Mouse (Mus musculus) adipocyte (in vitro differentiated cells): Measurements from ENCODE around the gene Cacnb4.

ENCODE experiments used
- DNase-seq: peaks from one replicate; pipeline ENCODE4 v3.0.0-alpha.2; 2016; ENCODE audit warnings: low spot score

The Cacnb4 gene

DNA sequence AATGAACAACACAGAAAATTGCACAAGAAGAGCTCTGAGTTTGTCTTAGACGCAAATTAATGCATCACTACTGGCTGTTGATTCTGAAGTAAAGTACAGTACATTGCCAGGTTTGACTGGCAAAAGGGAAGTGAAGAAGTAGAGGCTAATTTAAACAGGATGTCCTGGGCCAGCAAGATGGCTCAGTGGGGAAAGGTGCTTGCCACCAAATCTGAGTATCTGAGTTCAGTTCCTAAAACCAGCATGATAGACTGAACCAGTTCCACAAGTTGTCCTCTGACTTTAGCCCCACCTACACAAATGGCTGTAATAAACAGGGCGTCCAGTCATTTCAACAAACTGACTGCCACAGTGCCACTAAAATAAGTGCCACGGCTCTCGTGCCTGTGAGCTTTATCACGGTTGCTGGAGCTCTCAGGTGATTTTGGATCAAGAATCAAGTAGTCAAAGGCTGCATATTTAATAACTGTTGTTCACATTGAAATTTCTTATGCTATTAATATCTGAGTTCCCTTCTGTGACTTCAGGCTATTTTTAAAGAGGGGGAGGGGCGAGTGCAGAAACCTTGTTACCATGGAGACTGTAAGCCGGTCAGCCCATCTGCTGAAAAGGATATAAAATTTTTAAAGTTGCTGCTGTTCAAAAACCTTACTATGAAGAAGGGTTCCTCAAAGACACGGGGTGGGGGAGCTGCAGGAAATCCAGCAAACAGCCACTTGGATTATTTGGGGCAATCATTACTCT, 29.2 kb downstream of the Cacnb4 start:
- no peak for DNase-seq

DNA sequence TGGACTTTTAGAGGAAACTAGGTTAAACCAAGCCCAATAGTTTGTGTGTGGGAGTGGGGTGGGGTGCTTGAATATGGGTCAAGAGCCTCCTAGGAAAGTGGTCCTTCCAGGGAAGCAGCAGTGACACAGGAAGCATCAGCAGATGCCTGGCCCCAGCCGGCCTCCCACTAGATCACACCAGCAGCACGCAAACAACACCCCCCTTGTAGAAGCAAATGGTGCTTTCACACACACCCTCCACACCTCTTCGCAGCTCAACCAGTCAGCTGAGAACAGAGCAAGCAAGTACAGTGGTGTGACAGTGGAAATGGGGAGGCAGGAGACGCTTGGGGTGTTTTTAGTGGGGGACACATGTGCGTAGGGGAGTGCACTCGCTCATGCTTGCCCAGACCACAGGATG, 33.0 kb downstream of the Cacnb4 start:
- no peak for DNase-seq

DNA sequence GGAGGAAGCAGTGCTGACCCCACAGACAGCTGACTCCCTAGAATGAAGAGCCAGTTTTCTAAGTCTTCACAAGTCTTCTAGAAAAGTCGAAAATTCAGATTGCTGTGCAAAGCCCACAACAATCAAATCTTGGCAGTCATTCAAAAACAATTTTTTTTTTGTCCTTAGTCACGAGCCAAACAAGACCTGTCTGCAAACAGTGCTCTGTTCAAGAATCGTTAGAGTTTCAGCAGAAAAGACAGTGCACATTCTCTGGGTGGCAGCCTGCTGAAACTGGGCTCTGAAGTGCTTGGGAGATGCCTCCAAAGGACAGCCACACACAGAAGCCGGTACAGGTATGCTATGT, 37.1 kb downstream of the Cacnb4 start:
- no peak for DNase-seq

GRCm38 (mm10) chr2:52638857-52639529, 37.6 kb downstream of the Cacnb4 start:
- DNase-seq = no peak

GRCm38 (mm10) chr2:52638226-52638625, 38.4 kb downstream of the Cacnb4 start:
- peak; percentile 19 for DNase-seq

GRCm38 (mm10) chr2:52636051-52636450, 40.6 kb downstream of the Cacnb4 start:
- no peak for DNase-seq

DNA sequence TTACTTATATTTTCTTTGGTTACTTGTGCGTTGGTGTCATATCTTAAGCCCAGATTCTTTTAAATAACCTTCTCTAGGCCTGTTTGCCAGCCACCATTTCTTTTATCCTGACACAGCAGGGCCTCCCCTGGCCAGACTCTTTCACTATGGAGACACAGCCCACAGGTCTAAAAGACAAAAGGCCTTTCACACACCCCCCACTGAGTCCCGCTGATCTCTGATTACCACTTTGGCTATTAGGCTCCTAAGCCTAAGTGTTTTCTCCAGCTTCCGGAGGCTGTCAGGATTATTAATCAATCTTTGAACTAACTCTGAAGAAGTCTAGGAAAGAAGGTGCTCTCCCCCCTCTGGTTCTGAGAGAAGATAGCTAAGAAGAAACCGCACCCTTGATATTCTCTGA, 41.3 kb downstream of the Cacnb4 start:
- DNase-seq = no peak

GRCm38 (mm10) chr2:52632880-52633279, 43.8 kb downstream of the Cacnb4 start:
- peak; percentile 75 for DNase-seq

DNA sequence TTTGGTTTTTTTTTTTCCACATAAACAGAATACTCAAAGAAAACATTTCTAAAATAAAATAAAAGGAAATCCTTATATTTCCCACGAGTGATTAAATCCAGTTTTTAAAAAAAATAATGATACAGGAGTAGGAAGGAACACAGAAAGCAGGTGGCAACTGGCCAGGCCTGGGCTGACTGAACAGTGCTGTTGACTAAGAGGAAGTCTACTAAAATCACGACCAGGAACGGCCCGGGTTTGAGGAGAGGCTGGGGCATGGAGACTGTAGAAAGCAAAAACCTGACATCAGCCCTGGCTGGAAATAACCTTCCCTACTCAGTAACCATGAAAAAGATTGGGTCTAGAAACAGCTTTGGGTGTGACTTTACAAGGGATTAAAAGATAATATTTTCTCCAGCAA, 48.4 kb downstream of the Cacnb4 start:
- no peak for DNase-seq

GRCm38 (mm10) chr2:52626266-52626665, 50.4 kb downstream of the Cacnb4 start:
- DNase-seq = no peak

DNA sequence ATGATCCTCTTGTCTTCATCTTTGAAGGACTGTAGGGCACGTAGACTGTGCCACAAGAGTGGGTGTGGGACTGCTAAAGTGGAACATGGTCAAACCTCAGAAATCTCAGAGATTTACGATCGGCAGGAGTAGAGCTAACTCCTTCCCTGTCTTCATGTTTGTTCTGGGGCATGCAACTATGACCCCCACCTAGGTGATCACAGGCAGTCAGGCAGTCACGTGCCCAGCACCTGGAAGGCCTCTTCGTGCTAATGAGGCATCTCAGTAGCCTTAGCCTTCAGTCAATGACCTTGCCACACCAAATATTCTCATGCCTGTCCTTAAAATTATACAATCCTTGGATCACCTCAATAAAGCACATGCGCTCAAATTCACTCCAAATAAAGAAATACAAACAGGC, 50.9 kb downstream of the Cacnb4 start:
- no peak for DNase-seq

GRCm38 (mm10) chr2:52623921-52624404, 52.7 kb downstream of the Cacnb4 start:
- no peak for DNase-seq

- peak; percentile 41 for DNase-seq
These were observed 53.2 kb downstream of the Cacnb4 start for GRCm38 (mm10) chr2:52623461-52623860.

DNA sequence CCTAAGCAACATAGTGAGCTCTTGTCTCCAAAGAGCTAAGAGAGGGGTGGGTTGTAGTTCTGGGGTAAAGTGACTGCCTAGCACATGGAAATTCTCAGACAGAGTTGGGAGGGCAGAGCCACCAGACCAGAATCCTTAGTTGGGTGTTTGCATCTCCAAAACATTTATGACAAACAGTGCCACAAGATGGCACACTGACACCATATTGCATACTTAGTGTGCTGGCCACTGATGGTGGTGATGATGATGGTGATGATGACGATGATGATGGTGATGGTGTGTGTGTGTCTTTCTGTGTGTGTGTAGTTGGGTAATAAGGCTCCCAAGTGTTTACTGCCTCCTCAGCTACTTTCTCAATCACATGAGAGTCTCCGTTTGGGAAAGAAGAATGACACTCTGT, 54.0 kb downstream of the Cacnb4 start:
- DNase-seq = peak; percentile 34

DNA sequence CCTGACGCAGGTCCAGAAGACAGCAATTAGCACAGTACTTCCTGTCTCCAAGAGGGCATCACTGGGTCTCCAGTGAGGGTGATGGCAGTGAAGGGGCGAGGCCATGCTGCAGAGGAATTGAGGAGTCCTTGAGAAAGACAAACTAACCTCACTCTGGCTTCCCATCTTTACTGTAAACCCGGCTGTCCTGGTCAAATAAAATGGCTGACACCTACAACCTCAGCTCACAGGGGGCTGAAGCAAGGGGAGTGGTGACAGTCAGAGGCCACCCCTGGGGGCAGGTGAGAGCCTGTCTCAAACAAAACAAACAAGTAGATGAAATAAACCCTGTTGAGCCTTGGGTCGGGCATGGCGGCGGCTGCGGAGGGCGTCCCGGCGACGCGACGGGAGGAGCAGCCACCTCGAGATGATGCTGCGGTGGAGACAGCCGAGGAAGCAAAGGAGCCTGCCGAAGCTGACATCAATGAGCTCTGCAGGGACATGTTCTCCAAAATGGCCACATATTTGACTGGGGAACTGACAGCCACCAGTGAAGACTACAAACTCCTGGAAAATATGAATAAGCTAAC, 57.1 kb downstream of the Cacnb4 start:
- no peak for DNase-seq

DNA sequence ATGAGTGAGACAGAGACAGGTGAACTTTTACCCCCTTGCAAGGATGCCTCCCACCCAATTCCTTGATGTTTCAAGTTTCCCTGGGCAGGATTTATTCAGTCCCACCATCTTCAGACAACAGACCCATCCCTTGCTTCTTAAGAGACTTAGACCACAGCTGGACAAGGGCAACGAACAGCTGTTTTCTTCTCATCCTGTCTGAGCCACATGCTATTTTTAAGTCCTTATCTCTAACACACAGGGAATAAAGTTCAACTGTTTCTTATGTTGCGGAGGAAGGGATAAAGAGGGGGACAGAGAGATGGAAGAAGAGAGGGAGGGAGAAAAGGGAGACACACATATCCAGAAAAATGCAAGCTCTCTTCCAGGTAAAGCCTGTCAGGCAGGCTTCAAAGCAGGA, 57.8 kb downstream of the Cacnb4 start:
- no peak for DNase-seq

DNA sequence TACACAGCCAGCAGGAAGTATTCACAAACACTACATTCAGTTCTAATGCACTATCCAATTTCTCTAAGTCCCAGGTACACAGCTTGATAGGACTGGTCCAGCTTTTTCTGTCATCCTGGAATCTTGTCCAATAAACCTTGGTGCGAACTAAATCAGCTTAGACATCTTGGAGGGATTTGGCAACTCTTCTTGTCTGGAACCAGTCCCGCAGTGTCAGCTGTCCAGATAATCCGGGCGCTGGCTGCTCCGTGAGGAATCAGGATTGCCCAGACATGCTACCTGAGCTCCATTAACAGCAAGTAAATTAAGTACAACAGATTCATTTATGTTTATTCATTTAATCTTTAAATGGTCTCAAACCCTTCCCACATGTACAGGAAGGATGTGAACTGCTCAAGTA, 61.2 kb downstream of the Cacnb4 start:
- no peak for DNase-seq

GRCm38 (mm10) chr2:52613888-52614287, 62.7 kb downstream of the Cacnb4 start:
- no peak for DNase-seq

DNA sequence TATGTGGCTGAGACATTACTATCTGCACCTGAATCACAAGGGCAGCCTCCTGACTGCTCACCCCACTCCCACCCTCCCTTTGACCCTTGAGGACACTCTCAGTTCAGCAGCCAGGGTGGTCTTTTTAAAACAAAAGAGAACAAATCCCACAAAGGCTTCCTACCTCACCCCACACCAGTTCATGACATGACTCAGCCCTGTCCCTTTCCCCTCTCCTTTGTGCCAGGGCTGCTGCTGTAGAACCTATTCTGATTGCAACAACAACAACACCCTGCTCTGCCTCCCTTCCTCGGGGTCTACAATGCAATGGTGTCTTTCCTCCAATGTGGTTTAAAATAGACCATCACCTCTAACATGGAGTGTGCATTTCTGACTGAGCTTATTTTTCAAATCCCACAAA, 67.1 kb downstream of the Cacnb4 start:
- no peak for DNase-seq

DNA sequence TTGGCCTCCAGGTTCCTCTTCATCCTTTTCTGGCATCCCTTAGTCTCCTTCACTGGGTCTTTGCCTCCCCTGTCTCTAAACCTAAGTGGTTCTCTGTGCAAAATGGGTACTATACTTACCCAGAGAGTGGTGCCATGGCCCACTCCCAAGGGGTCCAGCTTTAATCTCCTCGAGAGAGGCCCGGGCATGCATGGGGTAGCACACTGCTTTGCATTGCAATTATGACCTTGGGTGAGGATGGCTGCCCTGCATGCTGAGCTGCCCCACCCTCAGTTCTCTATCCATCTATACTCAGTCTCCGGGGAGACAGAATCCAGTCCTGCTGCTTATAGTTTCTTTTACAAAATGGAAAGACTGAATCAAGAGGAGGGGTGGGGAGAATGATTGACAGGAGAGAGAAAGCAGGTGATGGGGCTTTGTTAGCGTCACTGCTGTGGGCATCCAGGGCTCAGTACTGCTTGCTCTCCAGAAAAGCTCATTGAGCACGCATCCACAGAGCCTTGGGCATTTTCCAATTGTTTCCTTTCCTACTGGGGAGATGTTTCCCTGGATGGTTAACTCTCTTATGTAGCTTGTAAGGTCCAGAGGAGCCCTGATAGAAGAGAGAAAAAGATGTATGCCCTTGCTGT, 68.7 kb downstream of the Cacnb4 start:
- DNase-seq = no peak

GRCm38 (mm10) chr2:52606331-52606730, 70.3 kb downstream of the Cacnb4 start:
- DNase-seq = no peak

DNA sequence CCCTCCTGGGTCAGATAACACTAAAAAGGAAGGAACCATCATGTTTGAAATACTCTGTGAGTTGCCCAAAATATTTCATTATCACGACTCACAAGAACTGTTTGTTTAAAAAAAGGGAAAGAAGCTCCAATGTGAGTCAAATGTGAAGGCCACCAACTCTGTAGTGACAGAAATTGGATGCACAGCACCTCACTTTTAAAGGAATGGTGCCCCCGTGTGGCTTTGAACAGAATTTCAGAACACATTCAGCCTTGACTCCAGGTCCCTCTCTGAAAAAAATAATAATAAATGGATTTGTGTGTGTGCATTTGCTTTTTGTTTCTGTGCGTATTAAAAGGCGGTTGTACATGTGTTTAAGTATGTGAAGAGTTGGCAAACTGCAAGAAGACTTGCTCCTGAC, 71.3 kb downstream of the Cacnb4 start:
- DNase-seq = peak; percentile 85

DNA sequence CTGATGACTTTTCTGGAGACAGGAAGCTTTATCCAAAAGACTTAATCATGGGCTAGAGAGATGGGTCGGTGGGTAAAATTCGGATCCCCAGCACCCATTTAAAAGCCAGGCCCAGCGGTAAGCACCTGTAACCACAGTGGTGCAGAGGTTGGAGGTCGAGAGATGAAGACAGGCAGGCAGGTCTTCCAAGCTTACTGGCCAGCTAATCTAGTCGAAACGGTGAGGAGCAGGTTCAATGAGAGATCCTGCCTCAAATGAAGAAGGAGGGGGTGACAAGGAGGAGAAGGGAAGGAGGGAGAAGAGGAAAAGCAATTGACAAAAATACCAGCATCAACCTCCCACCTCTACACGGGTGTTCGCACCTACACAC, 72.0 kb downstream of the Cacnb4 start:
- no peak for DNase-seq
